Mouse (Mus musculus) midbrain, embryonic 15.5 days (tissue): ENCODE measurements around the gene 2010111I01Rik. TPM values are rescaled to one million over a fixed set of nuclear protein-coding genes. Genes with fewer than 3 reads are reported as not detected.

ENCODE experiments used
- ATAC-seq: fragments of 200-750 bp; cut with Nextera tagmentation; replicated peaks from 2 replicates; pipeline ENCODE4 v1.8.0; 2017; ENCODE audit warnings: moderate TSS enrichment
- H3K27ac ChIP-seq: fragments of 300-500 bp; sonication (generic); 2 replicates; pipeline ENCODE4 v1.5.1; 2015; ENCODE audit warnings: mild to moderate bottlenecking, inconsistent platforms
- H3K27me3 ChIP-seq: fragments of 300-500 bp; sonication (generic); replicated peaks from 2 replicates; pipeline ENCODE4 v1.6.1; 2015; ENCODE audit warnings: inconsistent platforms
- H3K36me3 ChIP-seq: fragments of 300-500 bp; sonication (generic); replicated peaks from 2 replicates; pipeline ENCODE4 v1.6.1; 2015; ENCODE audit warnings: inconsistent platforms
- H3K4me1 ChIP-seq: fragments of 300-500 bp; sonication (generic); 2 replicates; pipeline ENCODE4 v1.6.1; 2015; ENCODE audit warnings: inconsistent platforms
- H3K4me2 ChIP-seq: fragments of 300-500 bp; sonication (generic); 2 replicates; pipeline ENCODE4 v1.6.1; 2015; ENCODE audit warnings: inconsistent platforms, mild to moderate bottlenecking, moderate library complexity
- H3K4me3 ChIP-seq: fragments of 300-500 bp; sonication (generic); 2 replicates; pipeline ENCODE4 v1.5.1; 2015; ENCODE audit warnings: mild to moderate bottlenecking, inconsistent platforms
- H3K9ac ChIP-seq: fragments of 300-500 bp; sonication (generic); 2 replicates; pipeline ENCODE4 v1.6.1; 2015; ENCODE audit warnings: mild to moderate bottlenecking, inconsistent platforms
- H3K9me3 ChIP-seq: fragments of 300-500 bp; sonication (generic); 2 replicates; pipeline ENCODE4 v1.6.1; 2016; ENCODE audit warnings: inconsistent platforms
- WGBS: fragments of 180-500 bp; shearing (Covaris S2); methylation state at CpG from one replicate; pipeline ENCODE4 v1.1.7; 2015; ENCODE audit warnings: mixed read lengths; 5-methylcytosine and 5-hydroxymethylcytosine counted together
- polyA plus RNA-seq: library from polyadenylated mRNA; unstranded; fragments of >200 nt; fragmentation: Nextera tagmentation; extraction: Ambion mirVana; gene quantifications from 2 replicates; pipeline ENCODE4 v1.2.1, GENCODE M21; 2015

The 2010111I01Rik gene
- polyA plus RNA-seq, 1 experiment from 2014 or later: 29.0 TPM

GRCm38 (mm10) chr13:63290126-63290525 is 325.4 kb downstream of the 2010111I01Rik start:
- H3K27me3 ChIP-seq: no peaks in the 10 kb centered on the region
- peaks cover 22% of the 10 kb centered on the region for H3K4me1 ChIP-seq
- WGBS: 88% methylated on average over 4 of the region's 4 CpGs
- no peak overlapping the region for H3K4me3 ChIP-seq
- no peak for ATAC-seq
- no peaks in the 10 kb centered on the region for H3K9me3 ChIP-seq
- no peak overlapping the region for H3K9ac ChIP-seq
- no peak overlapping the region for H3K27ac ChIP-seq
- H3K36me3 ChIP-seq: no peaks in the 10 kb centered on the region
- H3K4me2 ChIP-seq: no peak overlapping the region

GRCm38 (mm10) chr13:63291016-63291415 is 326.3 kb downstream of the 2010111I01Rik start:
- Histone ChIP-seq H3K4me1 (peaks cover 24% of the 10 kb centered on the region), H3K27ac (no peak overlapping the region), H3K4me3 (no peak overlapping the region), H3K9ac (no peak overlapping the region), H3K4me2 (no peak overlapping the region), H3K36me3 (no peaks in the 10 kb centered on the region), H3K9me3 (no peaks in the 10 kb centered on the region), H3K27me3 (no peaks in the 10 kb centered on the region)
- ATAC-seq: no peak
- 99% methylated on average over 6 of the region's 6 CpGs for WGBS

- Histone ChIP-seq H3K4me2 (no peak overlapping the region), H3K27me3 (no peaks in the 10 kb centered on the region)
- ATAC-seq: no peak
These were observed 329.0 kb downstream of the 2010111I01Rik start for GRCm38 (mm10) chr13:63293647-63294046.

GRCm38 (mm10) chr13:63294359-63295193 is 329.9 kb downstream of the 2010111I01Rik start:
- H3K9me3 ChIP-seq: no peaks in the 10 kb centered on the region
- ATAC-seq: no peak; the same call in 1 of the 2 replicates
- WGBS: 20% methylated on average over 15 of the region's 15 CpGs
- 0 out of 2 replicates have a peak overlapping the region, but pooled peaks have one; percentile 5 for H3K27ac ChIP-seq
- peaks cover 14% of the 10 kb centered on the region for H3K4me1 ChIP-seq
- no peak overlapping the region for H3K9ac ChIP-seq
- no peak overlapping the region for H3K4me3 ChIP-seq
- 0 out of 2 replicates have a peak, but pooled peaks cover 6% of the 10 kb centered on the region for H3K36me3 ChIP-seq
- H3K4me2 ChIP-seq: no peak overlapping the region
- H3K27me3 ChIP-seq: no peaks in the 10 kb centered on the region

More at GRCm38 (mm10) chr13:63293647-63294046, 329.0 kb downstream of the 2010111I01Rik start:
- H3K9ac ChIP-seq: no peak overlapping the region
- no peaks in the 10 kb centered on the region for H3K9me3 ChIP-seq
- no peak overlapping the region for H3K4me3 ChIP-seq
- 57% methylated on average over 3 of the region's 3 CpGs for WGBS
- H3K36me3 ChIP-seq: 0 out of 2 replicates have a peak, but pooled peaks cover 2% of the 10 kb centered on the region
- peaks cover 23% of the 10 kb centered on the region for H3K4me1 ChIP-seq
- no peak overlapping the region for H3K27ac ChIP-seq

- no peaks in the 10 kb centered on the region for H3K27me3 ChIP-seq
- H3K9me3 ChIP-seq: no peaks in the 10 kb centered on the region
- H3K27ac ChIP-seq: no peak overlapping the region
- H3K36me3 ChIP-seq: 0 out of 2 replicates have a peak, but pooled peaks cover 6% of the 10 kb centered on the region
- no peak overlapping the region for H3K9ac ChIP-seq
- H3K4me1 ChIP-seq: peaks cover 11% of the 10 kb centered on the region
- no peak for ATAC-seq
- WGBS: 92% methylated on average over 11 of the region's 11 CpGs
- H3K4me2 ChIP-seq: no peak overlapping the region
- no peak overlapping the region for H3K4me3 ChIP-seq
These were observed 331.6 kb downstream of the 2010111I01Rik start for GRCm38 (mm10) chr13:63296300-63296699.

- Histone ChIP-seq H3K9me3 (no peaks in the 10 kb centered on the region), H3K4me3 (no peak overlapping the region), H3K36me3 (0 out of 2 replicates have a peak, but pooled peaks cover 6% of the 10 kb centered on the region), H3K4me2 (no peak overlapping the region), H3K9ac (no peak overlapping the region), H3K4me1 (peaks cover 15% of the 10 kb centered on the region), H3K27me3 (no peaks in the 10 kb centered on the region), H3K27ac (no peak overlapping the region)
- WGBS: 93% methylated on average over 2 of the region's 2 CpGs
- no peak for ATAC-seq
These were observed 332.3 kb downstream of the 2010111I01Rik start for GRCm38 (mm10) chr13:63297003-63297402.

GRCm38 (mm10) chr13:63297933-63298332 is 333.2 kb downstream of the 2010111I01Rik start:
- Histone ChIP-seq H3K9ac (no peak overlapping the region), H3K4me3 (no peak overlapping the region), H3K27me3 (no peaks in the 10 kb centered on the region), H3K4me1 (peaks cover 16% of the 10 kb centered on the region), H3K9me3 (no peaks in the 10 kb centered on the region), H3K27ac (no peak overlapping the region), H3K36me3 (0 out of 2 replicates have a peak, but pooled peaks cover 6% of the 10 kb centered on the region), H3K4me2 (no peak overlapping the region)
- no peak for ATAC-seq
- WGBS: 80% methylated on average over 3 of the region's 3 CpGs

GRCm38 (mm10) chr13:63298931-63299330 is 334.2 kb downstream of the 2010111I01Rik start:
- H3K27ac ChIP-seq: no peak overlapping the region
- H3K9ac ChIP-seq: no peak overlapping the region
- WGBS: 94% methylated on average over 5 of the region's 5 CpGs
- peaks cover 16% of the 10 kb centered on the region for H3K4me1 ChIP-seq
- ATAC-seq: no peak
- no peaks in the 10 kb centered on the region for H3K9me3 ChIP-seq
- H3K4me2 ChIP-seq: no peak overlapping the region
- 0 out of 2 replicates have a peak, but pooled peaks cover 6% of the 10 kb centered on the region for H3K36me3 ChIP-seq
- H3K4me3 ChIP-seq: no peak overlapping the region
- H3K27me3 ChIP-seq: no peaks in the 10 kb centered on the region

- Histone ChIP-seq H3K4me3 (no peak overlapping the region), H3K27ac (no peak overlapping the region), H3K9me3 (no peaks in the 10 kb centered on the region), H3K27me3 (no peaks in the 10 kb centered on the region), H3K4me1 (0 out of 2 replicates have a peak, but pooled peaks cover 5% of the 10 kb centered on the region), H3K9ac (no peak overlapping the region), H3K36me3 (0 out of 2 replicates have a peak, but pooled peaks cover 6% of the 10 kb centered on the region), H3K4me2 (no peak overlapping the region)
- WGBS: 79% methylated on average over 7 of the region's 7 CpGs
- no peak for ATAC-seq
These were observed 336.2 kb downstream of the 2010111I01Rik start for GRCm38 (mm10) chr13:63300929-63301328.

- H3K27ac ChIP-seq: 0 out of 2 replicates have a peak overlapping the region, but pooled peaks have one; percentile 41
- no peaks in the 10 kb centered on the region for H3K9me3 ChIP-seq
- H3K4me2 ChIP-seq: no peak overlapping the region
- 37% methylated on average over 3 of the region's 3 CpGs for WGBS
- H3K4me1 ChIP-seq: 0 out of 2 replicates have a peak, but pooled peaks cover 5% of the 10 kb centered on the region
- peak; percentile 34; the same call in 1 of the 2 replicates for ATAC-seq
- H3K27me3 ChIP-seq: no peaks in the 10 kb centered on the region
- no peak overlapping the region for H3K9ac ChIP-seq
- H3K4me3 ChIP-seq: no peak overlapping the region
- 0 out of 2 replicates have a peak, but pooled peaks cover 6% of the 10 kb centered on the region for H3K36me3 ChIP-seq
These were observed 337.1 kb downstream of the 2010111I01Rik start for GRCm38 (mm10) chr13:63301764-63302209.

- WGBS: 84% methylated on average over 5 of the region's 5 CpGs
- no peak for ATAC-seq
- Histone ChIP-seq H3K27ac (peak overlapping the region; percentile 41), H3K4me3 (no peak overlapping the region), H3K4me1 (0 out of 2 replicates have a peak, but pooled peaks cover 5% of the 10 kb centered on the region), H3K36me3 (0 out of 2 replicates have a peak, but pooled peaks cover 6% of the 10 kb centered on the region), H3K9ac (no peak overlapping the region), H3K4me2 (no peak overlapping the region), H3K27me3 (no peaks in the 10 kb centered on the region), H3K9me3 (no peaks in the 10 kb centered on the region)
These were observed 337.7 kb downstream of the 2010111I01Rik start for GRCm38 (mm10) chr13:63302381-63302780.

- H3K9ac ChIP-seq: no peak overlapping the region
- no peaks in the 10 kb centered on the region for H3K27me3 ChIP-seq
- no peak overlapping the region for H3K27ac ChIP-seq
- no peaks in the 10 kb centered on the region for H3K36me3 ChIP-seq
- H3K4me3 ChIP-seq: no peak overlapping the region
- no peaks in the 10 kb centered on the region for H3K9me3 ChIP-seq
- H3K4me1 ChIP-seq: 0 out of 2 replicates have a peak, but pooled peaks cover 5% of the 10 kb centered on the region
- no peak for ATAC-seq
- 73% methylated on average over 6 of the region's 6 CpGs for WGBS
- H3K4me2 ChIP-seq: no peak overlapping the region
These were observed 339.6 kb downstream of the 2010111I01Rik start for GRCm38 (mm10) chr13:63304124-63304792.
